Mouse (Mus musculus): ENCODE results near the gene Cfap45. TPM values are rescaled to one million over a fixed set of nuclear protein-coding genes. Genes with fewer than 3 reads are reported as not detected.

Cfap45 gene
- polyA plus RNA-seq, 1 experiment = 0.02 TPM

DNA sequence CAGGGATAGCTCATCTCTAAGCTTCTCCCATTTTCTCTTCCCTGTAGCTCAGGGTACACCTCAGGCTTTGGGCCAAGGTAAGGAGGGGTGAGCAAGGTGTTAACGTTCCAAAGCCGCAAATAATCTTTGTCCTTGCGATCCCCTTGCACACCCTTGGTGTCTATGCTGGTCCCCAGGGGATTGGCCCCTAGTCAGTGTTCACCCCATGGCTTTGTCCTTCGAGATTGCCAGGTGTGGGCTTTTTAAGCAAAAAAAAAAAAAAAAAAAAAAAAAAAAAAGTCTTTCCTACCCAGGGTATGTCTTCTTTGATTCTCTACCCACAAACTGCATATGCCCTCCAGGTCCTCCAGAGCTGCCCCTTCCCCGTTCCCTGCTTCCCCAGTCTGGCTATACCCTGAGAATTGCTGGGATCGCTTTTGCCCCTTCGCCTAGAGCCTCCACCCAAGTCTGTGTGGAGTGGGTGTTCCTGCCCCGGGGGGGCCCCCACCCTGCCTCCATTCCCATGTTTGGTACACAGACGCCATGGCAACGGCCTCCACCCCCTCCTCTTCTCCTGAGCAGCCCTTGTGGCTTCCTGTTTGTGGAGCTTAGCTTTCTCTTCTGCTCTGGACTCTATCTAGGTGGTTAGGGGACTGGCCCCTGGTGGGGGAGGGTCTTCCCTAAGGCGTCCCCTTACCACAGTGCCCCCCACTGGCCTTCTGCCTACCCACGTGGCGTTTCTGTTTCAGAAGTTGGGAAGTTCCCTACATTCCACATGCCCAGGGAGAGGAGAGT, 19.0 kb upstream of the Cfap45 start:
- TF ChIP-seq GATA1 (IDR thresholded peaks at IDR 0.05; ENCODE audit: low read length) = no peak
- TF ChIP-seq TAL1 (IDR thresholded peaks at IDR 0.05; ENCODE audit: low read length) = no peak
- peaks cover 32% of the 10 kb centered on the region for H3K4me1 ChIP-seq (ENCODE audit: control insufficient read depth)
- H3K27me3 ChIP-seq (ENCODE audit: control insufficient read depth) = peaks cover 35% of the 10 kb centered on the region
- peaks cover 11% of the 10 kb centered on the region; the same call in 1 of the 2 replicates for H3K36me3 ChIP-seq (ENCODE audit: control insufficient read depth)
- H3K9me3 ChIP-seq (ENCODE audit: control insufficient read depth, low read length) = no peaks in the 10 kb centered on the region
- H3K4me3 ChIP-seq (replicated peaks) = peak overlapping the region; percentile 53

GRCm38 (mm10) chr1:172502145-172503110, 18.2 kb upstream of the Cfap45 start:
- Histone ChIP-seq H3K9me3 (ENCODE audit: control insufficient read depth, low read length) (no peaks in the 10 kb centered on the region), H3K27me3 (ENCODE audit: control insufficient read depth) (peaks cover 35% of the 10 kb centered on the region), H3K36me3 (ENCODE audit: control insufficient read depth) (peaks cover 11% of the 10 kb centered on the region; the same call in 1 of the 2 replicates), H3K4me1 (ENCODE audit: control insufficient read depth) (peaks cover 32% of the 10 kb centered on the region), H3K4me3 (replicated peaks) (no peak overlapping the region)
- no peak for TF ChIP-seq TAL1 (IDR thresholded peaks at IDR 0.05; ENCODE audit: low read length)
- TF ChIP-seq GATA1 (IDR thresholded peaks at IDR 0.05; ENCODE audit: low read length) = no peak

- no peak overlapping the region for H3K4me3 ChIP-seq (replicated peaks)
- TF ChIP-seq TAL1 (IDR thresholded peaks at IDR 0.05; ENCODE audit: low read length) = no peak
- H3K9me3 ChIP-seq (ENCODE audit: control insufficient read depth, low read length) = no peaks in the 10 kb centered on the region
- peaks cover 11% of the 10 kb centered on the region; the same call in 1 of the 2 replicates for H3K36me3 ChIP-seq (ENCODE audit: control insufficient read depth)
- H3K4me1 ChIP-seq (ENCODE audit: control insufficient read depth) = peaks cover 37% of the 10 kb centered on the region
- H3K27me3 ChIP-seq (ENCODE audit: control insufficient read depth) = peaks cover 30% of the 10 kb centered on the region
These were observed 17.2 kb upstream of the Cfap45 start for GRCm38 (mm10) chr1:172503111-172503997.

DNA sequence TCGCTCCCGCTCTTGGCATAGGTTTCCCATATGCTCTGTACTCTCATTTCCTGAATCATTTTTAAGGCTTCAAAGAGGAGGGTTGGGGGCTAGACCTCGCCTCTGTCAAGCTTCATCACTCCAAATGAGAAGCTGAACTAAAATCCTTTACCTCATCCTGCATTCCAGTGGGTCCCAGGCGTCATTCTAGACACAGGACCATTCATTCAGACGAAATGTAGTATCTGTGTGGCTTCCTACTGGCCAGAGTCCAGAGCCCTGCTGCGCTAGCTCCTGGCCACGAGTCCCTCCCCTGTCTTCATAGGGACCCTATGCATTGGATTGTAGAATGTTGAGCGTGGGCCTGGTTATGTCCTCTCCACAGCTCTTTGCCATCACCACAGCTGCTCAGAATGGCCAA, 15.8 kb upstream of the Cfap45 start:
- TF ChIP-seq GATA1 (IDR thresholded peaks at IDR 0.05; ENCODE audit: low read length) (no peak), TAL1 (IDR thresholded peaks at IDR 0.05; ENCODE audit: low read length) (no peak)
- H3K36me3 ChIP-seq (ENCODE audit: control insufficient read depth) = peaks cover 11% of the 10 kb centered on the region; the same call in 1 of the 2 replicates
- peaks cover 24% of the 10 kb centered on the region for H3K27me3 ChIP-seq (ENCODE audit: control insufficient read depth)
- no peaks in the 10 kb centered on the region for H3K9me3 ChIP-seq (ENCODE audit: control insufficient read depth, low read length)
- peaks cover 37% of the 10 kb centered on the region for H3K4me1 ChIP-seq (ENCODE audit: control insufficient read depth)
- H3K4me3 ChIP-seq (replicated peaks) = no peak overlapping the region

GRCm38 (mm10) chr1:172507001-172507400, 13.6 kb upstream of the Cfap45 start:
- Histone ChIP-seq H3K4me3 (replicated peaks) (no peak overlapping the region), H3K4me1 (ENCODE audit: control insufficient read depth) (peaks cover 19% of the 10 kb centered on the region), H3K27me3 (ENCODE audit: control insufficient read depth) (peaks cover 1% of the 10 kb centered on the region), H3K9me3 (ENCODE audit: control insufficient read depth, low read length) (no peaks in the 10 kb centered on the region), H3K36me3 (ENCODE audit: control insufficient read depth) (peaks cover 11% of the 10 kb centered on the region; the same call in 1 of the 2 replicates)
- TF ChIP-seq TAL1 (IDR thresholded peaks at IDR 0.05; ENCODE audit: low read length) (no peak), GATA1 (IDR thresholded peaks at IDR 0.05; ENCODE audit: low read length) (no peak)

DNA sequence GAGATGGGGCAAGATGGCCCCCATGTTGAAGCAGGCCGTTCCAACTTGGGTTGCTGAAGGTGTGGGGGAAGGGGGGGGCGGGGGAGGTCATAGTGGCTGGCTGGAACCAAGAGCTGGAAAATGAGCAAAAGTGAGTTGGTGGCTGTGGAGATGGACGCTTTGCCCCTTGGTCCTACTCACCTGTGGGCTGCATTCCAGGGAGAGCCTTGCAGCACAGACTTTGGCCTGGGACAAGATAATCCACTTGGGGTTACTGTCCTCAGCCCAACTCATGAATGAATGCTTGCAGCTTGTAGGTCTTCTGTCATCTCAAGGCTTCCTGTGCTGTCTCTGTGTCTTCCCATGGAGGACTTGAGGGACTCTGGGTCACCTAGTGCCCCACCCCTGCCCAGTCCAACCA, 12.9 kb upstream of the Cfap45 start:
- Histone ChIP-seq H3K4me3 (replicated peaks) (no peak overlapping the region), H3K36me3 (ENCODE audit: control insufficient read depth) (peaks cover 11% of the 10 kb centered on the region; the same call in 1 of the 2 replicates), H3K27me3 (ENCODE audit: control insufficient read depth) (no peaks in the 10 kb centered on the region), H3K9me3 (ENCODE audit: control insufficient read depth, low read length) (no peaks in the 10 kb centered on the region), H3K4me1 (ENCODE audit: control insufficient read depth) (peaks cover 14% of the 10 kb centered on the region)
- no peak for TF ChIP-seq GATA1 (IDR thresholded peaks at IDR 0.05; ENCODE audit: low read length)
- no peak for TF ChIP-seq TAL1 (IDR thresholded peaks at IDR 0.05; ENCODE audit: low read length)

DNA sequence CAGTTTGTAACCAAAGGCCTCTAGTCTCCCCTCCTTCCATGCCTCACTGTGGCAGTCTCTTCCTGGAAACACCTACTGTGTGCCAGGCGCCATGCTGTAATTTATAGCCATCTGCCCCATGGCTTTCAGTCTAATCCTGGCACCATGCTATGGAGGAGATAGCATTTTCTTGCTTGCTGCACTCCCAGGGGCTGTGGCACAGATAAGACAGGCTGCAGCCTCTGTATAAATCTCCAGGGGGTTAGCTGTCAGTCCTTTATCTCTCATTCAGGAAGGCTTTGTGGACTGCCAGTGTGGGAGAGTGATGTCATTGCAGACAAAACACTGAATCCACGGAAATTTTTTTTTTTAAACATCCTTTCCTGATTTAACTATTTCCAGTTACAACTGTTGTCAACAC, 12.4 kb upstream of the Cfap45 start:
- Histone ChIP-seq H3K4me1 (ENCODE audit: control insufficient read depth) (peaks cover 13% of the 10 kb centered on the region), H3K4me3 (replicated peaks) (no peak overlapping the region), H3K9me3 (ENCODE audit: control insufficient read depth, low read length) (no peaks in the 10 kb centered on the region), H3K27me3 (ENCODE audit: control insufficient read depth) (0 out of 2 replicates have a peak, but pooled peaks cover 2% of the 10 kb centered on the region), H3K36me3 (ENCODE audit: control insufficient read depth) (peaks cover 11% of the 10 kb centered on the region; the same call in 1 of the 2 replicates)
- TF ChIP-seq TAL1 (IDR thresholded peaks at IDR 0.05; ENCODE audit: low read length) (no peak), GATA1 (IDR thresholded peaks at IDR 0.05; ENCODE audit: low read length) (no peak)

- Histone ChIP-seq H3K4me3 (replicated peaks) (no peak overlapping the region), H3K4me1 (ENCODE audit: control insufficient read depth) (peaks cover 13% of the 10 kb centered on the region), H3K36me3 (ENCODE audit: control insufficient read depth) (peaks cover 11% of the 10 kb centered on the region; the same call in 1 of the 2 replicates), H3K27me3 (ENCODE audit: control insufficient read depth) (peaks cover 5% of the 10 kb centered on the region), H3K9me3 (ENCODE audit: control insufficient read depth, low read length) (no peaks in the 10 kb centered on the region)
- TF ChIP-seq GATA1 (IDR thresholded peaks at IDR 0.05; ENCODE audit: low read length) (no peak), TAL1 (IDR thresholded peaks at IDR 0.05; ENCODE audit: low read length) (no peak)
These were observed 11.4 kb upstream of the Cfap45 start for GRCm38 (mm10) chr1:172509235-172509634.
